Mouse (Mus musculus): ENCODE measurements around the gene Dop1b. TPM values are rescaled to one million over a fixed set of nuclear protein-coding genes. Genes with fewer than 3 reads are reported as not detected.
"Not testable (repeated sequence)": the region's sequence is repeated elsewhere in the genome, so short reads cannot be mapped to it uniquely, and the experiment has no call there.

The Dop1b gene
- polyA plus RNA-seq, 1 experiment = 47.2 TPM

GRCm38 (mm10) chr16:93807167-93807566, 95.5 kb downstream of the Dop1b start:
- Histone ChIP-seq H3K4me1 (ENCODE audit: control insufficient read depth, insufficient read depth, low read length) (peaks cover 23% of the 10 kb centered on the region), H3K4me3 (ENCODE audit: insufficient read depth, low read length) (no peak overlapping the region), H3K27ac (ENCODE audit: insufficient read depth, low read depth, low read length) (no peak overlapping the region)
- no peak for TF ChIP-seq POLR2A (IDR thresholded peaks at IDR 0.05; ENCODE audit: borderline replicate concordance, low read depth, low read length)
- TF ChIP-seq CTCF (IDR thresholded peaks at IDR 0.05; ENCODE audit: low read depth, low read length) = no peak

GRCm38 (mm10) chr16:93807961-93808554, 96.4 kb downstream of the Dop1b start:
- H3K27ac ChIP-seq (ENCODE audit: insufficient read depth, low read depth, low read length) = no peak overlapping the region
- H3K4me1 ChIP-seq (ENCODE audit: control insufficient read depth, insufficient read depth, low read length) = peaks cover 23% of the 10 kb centered on the region
- TF ChIP-seq POLR2A (IDR thresholded peaks at IDR 0.05; ENCODE audit: borderline replicate concordance, low read depth, low read length) (no peak), CTCF (IDR thresholded peaks at IDR 0.05; ENCODE audit: low read depth, low read length) (no peak)
- H3K4me3 ChIP-seq (ENCODE audit: insufficient read depth, low read length) = no peak overlapping the region

- TF ChIP-seq CTCF (IDR thresholded peaks at IDR 0.05; ENCODE audit: low read depth, low read length) (no peak), POLR2A (IDR thresholded peaks at IDR 0.05; ENCODE audit: borderline replicate concordance, low read depth, low read length) (0 out of 2 replicates have a peak, but pooled peaks have one; percentile 69)
- H3K4me3 ChIP-seq (ENCODE audit: insufficient read depth, low read length) = peak overlapping the region; percentile 42
These were observed 104.4 kb downstream of the Dop1b start for GRCm38 (mm10) chr16:93815856-93816736.

GRCm38 (mm10) chr16:93816861-93817260, 105.2 kb downstream of the Dop1b start:
- Histone ChIP-seq H3K4me1 (ENCODE audit: control insufficient read depth, insufficient read depth, low read length) (peaks cover 45% of the 10 kb centered on the region), H3K4me3 (ENCODE audit: insufficient read depth, low read length) (no peak overlapping the region), H3K27ac (ENCODE audit: insufficient read depth, low read depth, low read length) (peak overlapping the region; percentile 97)
- no peak for TF ChIP-seq POLR2A (IDR thresholded peaks at IDR 0.05; ENCODE audit: borderline replicate concordance, low read depth, low read length)
- no peak for TF ChIP-seq CTCF (IDR thresholded peaks at IDR 0.05; ENCODE audit: low read depth, low read length)

More at GRCm38 (mm10) chr16:93815856-93816736, 104.4 kb downstream of the Dop1b start:
- peaks cover 45% of the 10 kb centered on the region for H3K4me1 ChIP-seq (ENCODE audit: control insufficient read depth, insufficient read depth, low read length)
- peak overlapping the region; percentile 99 for H3K27ac ChIP-seq (ENCODE audit: insufficient read depth, low read depth, low read length)

GRCm38 (mm10) chr16:93817371-93817770, 105.7 kb downstream of the Dop1b start:
- Histone ChIP-seq H3K4me3 (ENCODE audit: insufficient read depth, low read length) (no peak overlapping the region), H3K27ac (ENCODE audit: insufficient read depth, low read depth, low read length) (peak overlapping the region; percentile 97), H3K4me1 (ENCODE audit: control insufficient read depth, insufficient read depth, low read length) (peaks cover 45% of the 10 kb centered on the region)
- TF ChIP-seq CTCF (IDR thresholded peaks at IDR 0.05; ENCODE audit: low read depth, low read length) (no peak), POLR2A (IDR thresholded peaks at IDR 0.05; ENCODE audit: borderline replicate concordance, low read depth, low read length) (no peak)

- peaks cover 45% of the 10 kb centered on the region for H3K4me1 ChIP-seq (ENCODE audit: control insufficient read depth, insufficient read depth, low read length)
- H3K4me3 ChIP-seq (ENCODE audit: insufficient read depth, low read length) = peak overlapping the region; percentile 38
- H3K27ac ChIP-seq (ENCODE audit: insufficient read depth, low read depth, low read length) = peak overlapping the region; percentile 96
- TF ChIP-seq POLR2A (IDR thresholded peaks at IDR 0.05; ENCODE audit: borderline replicate concordance, low read depth, low read length) (no peak), CTCF (IDR thresholded peaks at IDR 0.05; ENCODE audit: low read depth, low read length) (no peak)
These were observed 107.1 kb downstream of the Dop1b start for GRCm38 (mm10) chr16:93818691-93819324.

GRCm38 (mm10) chr16:93819325-93819696, 107.6 kb downstream of the Dop1b start:
- TF ChIP-seq CTCF (IDR thresholded peaks at IDR 0.05; ENCODE audit: low read depth, low read length) (no peak), POLR2A (IDR thresholded peaks at IDR 0.05; ENCODE audit: borderline replicate concordance, low read depth, low read length) (no peak)
- Histone ChIP-seq H3K27ac (ENCODE audit: insufficient read depth, low read depth, low read length) (peak overlapping the region; percentile 96), H3K4me1 (ENCODE audit: control insufficient read depth, insufficient read depth, low read length) (peaks cover 41% of the 10 kb centered on the region), H3K4me3 (ENCODE audit: insufficient read depth, low read length) (peak overlapping the region; percentile 38)

- TF ChIP-seq CTCF (IDR thresholded peaks at IDR 0.05; ENCODE audit: low read depth, low read length) (no peak), POLR2A (IDR thresholded peaks at IDR 0.05; ENCODE audit: borderline replicate concordance, low read depth, low read length) (no peak)
- Histone ChIP-seq H3K27ac (ENCODE audit: insufficient read depth, low read depth, low read length) (no peak overlapping the region), H3K4me1 (ENCODE audit: control insufficient read depth, insufficient read depth, low read length) (peaks cover 35% of the 10 kb centered on the region), H3K4me3 (ENCODE audit: insufficient read depth, low read length) (no peak overlapping the region)
These were observed 108.3 kb downstream of the Dop1b start for GRCm38 (mm10) chr16:93820040-93820439.

GRCm38 (mm10) chr16:93821706-93822105, 110.0 kb downstream of the Dop1b start:
- H3K4me1 ChIP-seq (ENCODE audit: control insufficient read depth, insufficient read depth, low read length) = peaks cover 26% of the 10 kb centered on the region
- H3K4me3 ChIP-seq (ENCODE audit: insufficient read depth, low read length) = no peak overlapping the region
- no peak overlapping the region for H3K27ac ChIP-seq (ENCODE audit: insufficient read depth, low read depth, low read length)
- TF ChIP-seq POLR2A (IDR thresholded peaks at IDR 0.05; ENCODE audit: borderline replicate concordance, low read depth, low read length) = no peak
- no peak for TF ChIP-seq CTCF (IDR thresholded peaks at IDR 0.05; ENCODE audit: low read depth, low read length)

- H3K27ac ChIP-seq (ENCODE audit: insufficient read depth, low read depth, low read length); H3K4me3 ChIP-seq (ENCODE audit: insufficient read depth, low read length): not testable (repeated sequence)
- peaks cover 18% of the 10 kb centered on the region for H3K4me1 ChIP-seq (ENCODE audit: control insufficient read depth, insufficient read depth, low read length)
These were observed 110.9 kb downstream of the Dop1b start for GRCm38 (mm10) chr16:93822433-93823225.
